Mouse (Mus musculus): ENCODE results near the gene Kcng4.

The Kcng4 gene

DNA sequence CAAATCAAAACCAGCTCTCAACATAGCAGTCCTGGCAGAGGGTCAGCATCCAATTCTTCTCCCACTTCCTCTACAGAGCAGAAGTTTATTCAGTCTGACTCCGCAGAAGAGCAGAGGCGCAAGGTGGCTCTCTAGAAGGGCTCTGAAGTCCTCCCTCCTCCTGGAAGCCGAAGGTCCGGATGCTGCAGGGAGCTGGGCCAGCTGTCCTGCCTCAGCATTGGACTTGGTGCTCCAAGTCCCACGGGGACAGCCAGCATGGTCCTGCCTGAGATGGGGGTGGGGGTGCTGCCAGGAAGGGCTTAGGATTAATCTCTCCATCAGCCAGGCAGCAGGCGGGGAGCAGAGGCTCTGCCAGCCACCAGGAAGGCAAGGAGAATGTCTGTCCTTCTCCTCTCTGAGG lies at the start of gene Kcng4:
TSS of gene Kcng4 (minus strand) at position 303 of the 400 bp plus-strand sequence.
- DNase-seq, result no peak

DNA sequence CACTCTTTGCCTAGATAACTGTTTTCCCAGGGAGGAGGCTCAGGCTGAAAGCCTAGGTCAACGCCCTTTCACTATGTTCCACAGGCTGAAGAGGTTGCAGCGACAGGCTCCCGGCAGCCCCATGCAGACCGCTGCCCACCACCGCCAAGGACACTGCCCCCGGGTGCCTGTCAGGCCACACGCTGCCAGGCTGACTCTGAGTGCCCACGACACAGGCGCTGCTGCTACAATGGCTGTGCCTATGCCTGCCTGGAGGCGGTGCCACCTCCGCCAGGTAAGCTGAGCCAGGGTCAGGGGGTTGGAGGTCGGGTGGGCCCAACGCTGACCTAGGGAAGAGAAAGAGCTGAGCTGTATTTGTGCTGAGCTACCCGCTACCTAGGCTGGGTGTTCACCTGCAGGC lies 43.7 kb upstream of the Kcng4 start:
- DNase-seq, result no peak

- peak; percentile 74 for DNase-seq
These were observed 42.8 kb upstream of the Kcng4 start for GRCm38 (mm10) chr8:119678138-119678843.

GRCm38 (mm10) chr8:119676389-119676788 lies 40.9 kb upstream of the Kcng4 start:
- peak; percentile 87 for DNase-seq

GRCm38 (mm10) chr8:119675457-119675856 lies 40.0 kb upstream of the Kcng4 start:
- DNase-seq, result no peak

DNA sequence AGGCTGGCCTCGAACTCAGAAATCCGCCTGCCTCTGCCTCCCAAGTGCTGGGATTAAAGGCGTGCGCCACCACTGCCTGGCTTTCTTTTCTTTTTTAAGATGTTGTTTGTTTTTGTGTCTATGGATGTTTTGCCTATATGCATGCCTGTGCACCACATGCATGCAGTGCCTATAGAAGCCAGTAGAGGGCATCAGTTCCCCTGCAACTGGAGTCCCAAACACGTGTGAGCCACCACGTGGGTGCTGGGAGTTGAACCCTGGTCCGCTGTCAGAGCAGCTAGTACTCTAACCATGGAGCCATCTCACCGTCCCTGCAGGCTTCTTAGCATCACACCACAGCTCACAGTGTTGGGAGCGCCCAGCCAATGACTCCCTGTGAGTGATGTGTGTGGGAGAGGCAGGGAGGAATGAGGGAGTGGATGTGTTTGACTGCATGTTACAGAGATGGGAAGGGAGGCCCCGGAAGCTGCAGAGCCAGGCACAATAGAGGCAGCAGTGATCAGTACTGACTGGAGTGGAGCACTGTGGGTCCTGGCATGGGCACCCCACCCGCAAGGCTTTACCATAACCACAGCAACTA lies 38.6 kb upstream of the Kcng4 start:
- no peak for DNase-seq

GRCm38 (mm10) chr8:119670419-119671091 lies 35.1 kb upstream of the Kcng4 start:
- DNase-seq, result no peak

GRCm38 (mm10) chr8:119669284-119669683 lies 33.8 kb upstream of the Kcng4 start:
- DNase-seq, result no peak

- DNase-seq, result no peak
These were observed 33.0 kb upstream of the Kcng4 start for GRCm38 (mm10) chr8:119668447-119668846.

DNA sequence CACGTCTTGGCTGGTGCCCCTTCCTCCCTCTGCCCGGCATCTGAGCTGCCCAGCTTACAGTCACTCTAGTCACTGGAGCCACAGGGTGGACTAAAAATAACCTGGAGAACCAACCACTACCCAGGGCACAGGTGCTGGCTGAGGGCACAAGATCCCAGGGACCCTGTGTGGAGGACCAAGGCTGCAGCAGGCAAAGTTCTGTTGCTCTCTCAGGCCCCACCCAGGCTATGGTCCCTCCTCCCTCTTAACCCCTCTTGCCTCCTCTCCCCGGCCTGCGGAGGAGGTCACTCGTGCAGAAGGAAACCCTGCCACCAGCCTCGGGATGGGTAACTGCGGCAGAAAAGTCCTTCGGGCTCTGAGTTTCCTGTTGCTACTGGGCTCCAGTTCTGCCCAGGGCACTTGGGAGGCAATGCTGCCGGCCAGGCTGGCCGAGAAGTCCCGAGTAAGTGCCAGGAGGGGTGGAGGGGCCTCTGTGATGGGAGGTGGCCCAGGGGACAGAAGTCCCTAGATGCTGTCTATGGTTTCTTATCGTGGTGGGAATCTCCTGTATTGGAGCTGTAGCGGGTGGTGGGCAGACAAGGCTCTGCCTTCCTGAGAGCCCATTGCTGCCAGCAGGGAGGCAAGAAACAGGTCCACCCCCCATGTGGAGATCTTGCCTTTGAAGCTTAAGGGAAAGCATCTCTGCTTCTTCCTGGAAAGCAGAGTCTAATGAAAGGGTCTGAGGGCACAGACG lies 30.9 kb upstream of the Kcng4 start, which contains the start of gene Wfdc1:
TSS of gene Wfdc1 (plus strand) at position 147 of the 733 bp plus-strand sequence.
- no peak for DNase-seq

GRCm38 (mm10) chr8:119665270-119665669 lies 29.8 kb upstream of the Kcng4 start:
- DNase-seq, result no peak

GRCm38 (mm10) chr8:119663440-119663839 lies 28.0 kb upstream of the Kcng4 start:
- no peak for DNase-seq

DNA sequence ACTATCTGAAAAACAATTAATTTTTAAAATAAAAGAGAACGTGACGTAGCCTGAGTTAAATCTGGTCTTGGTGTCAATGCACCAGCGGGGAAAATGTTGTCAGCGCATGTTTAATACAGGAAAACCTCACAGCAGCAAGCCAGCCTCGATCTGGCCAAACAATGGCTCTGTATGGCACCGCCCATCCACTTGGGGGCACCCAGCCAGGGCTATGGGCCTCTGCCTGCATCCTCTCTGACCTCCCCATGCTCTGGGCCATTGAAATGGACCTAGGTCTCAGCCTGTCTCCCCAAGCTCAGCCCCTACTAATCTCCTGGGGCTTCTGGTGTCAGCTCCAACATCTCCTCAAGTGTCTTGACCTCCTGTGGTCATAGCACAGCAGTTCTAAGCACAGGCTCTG lies 26.4 kb upstream of the Kcng4 start:
- DNase-seq, result no peak

DNA sequence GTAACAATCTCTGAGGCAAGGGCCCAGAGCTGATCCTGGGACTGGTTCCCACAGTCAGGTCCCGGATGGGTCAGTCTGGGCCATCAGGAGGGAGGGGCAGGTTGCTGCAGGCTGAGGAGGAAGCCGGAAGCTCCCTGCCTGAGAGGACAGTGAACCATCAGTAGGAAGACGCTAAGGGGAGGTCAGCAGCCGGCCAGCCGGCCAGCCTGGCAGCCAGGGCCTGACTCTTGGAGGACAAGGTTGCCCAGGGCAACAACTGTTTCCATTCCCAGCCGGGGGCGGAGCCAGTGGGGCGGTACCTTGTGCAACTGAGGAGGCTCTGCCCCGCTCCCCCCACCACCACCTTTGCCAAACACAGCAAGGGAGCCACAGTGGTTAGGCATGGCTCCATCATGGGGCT lies 25.6 kb upstream of the Kcng4 start:
- DNase-seq, result peak; percentile 86

DNA sequence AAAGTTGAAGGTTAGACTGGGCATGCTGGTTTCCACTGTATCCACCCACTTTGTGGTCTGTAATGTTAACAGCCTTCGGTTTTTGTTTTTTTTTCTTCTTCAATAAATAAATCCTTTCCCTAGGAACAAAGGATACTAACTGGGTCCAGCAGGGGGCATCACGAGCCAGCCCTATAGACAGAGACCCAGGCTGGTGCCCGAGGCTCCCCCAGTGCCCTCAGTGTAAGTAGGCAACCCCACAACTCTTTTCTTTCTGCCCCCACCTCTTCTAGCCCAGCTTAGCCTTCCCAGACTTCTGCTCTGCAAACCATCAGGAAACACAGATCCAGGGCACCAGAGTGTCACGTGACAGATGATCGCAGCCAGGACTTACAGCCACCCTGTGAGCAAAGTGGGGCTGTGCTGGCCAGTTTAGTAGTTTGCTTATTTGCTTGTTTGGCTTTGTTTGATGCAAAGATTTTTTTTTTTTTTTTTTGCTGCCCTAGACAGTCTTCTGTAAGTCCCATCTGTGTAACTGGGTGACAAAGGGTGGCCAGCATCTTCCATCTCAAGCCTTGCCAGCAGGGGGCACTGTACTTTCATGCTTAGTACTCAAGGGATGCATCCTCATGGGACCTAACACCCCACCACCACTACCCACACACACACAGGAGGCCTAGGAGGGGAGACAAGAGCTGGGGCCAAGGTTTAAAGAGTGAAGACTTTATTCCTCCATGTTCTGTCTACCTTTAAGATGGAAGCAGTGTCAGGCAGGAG lies 21.4 kb upstream of the Kcng4 start:
- DNase-seq, result no peak

DNA sequence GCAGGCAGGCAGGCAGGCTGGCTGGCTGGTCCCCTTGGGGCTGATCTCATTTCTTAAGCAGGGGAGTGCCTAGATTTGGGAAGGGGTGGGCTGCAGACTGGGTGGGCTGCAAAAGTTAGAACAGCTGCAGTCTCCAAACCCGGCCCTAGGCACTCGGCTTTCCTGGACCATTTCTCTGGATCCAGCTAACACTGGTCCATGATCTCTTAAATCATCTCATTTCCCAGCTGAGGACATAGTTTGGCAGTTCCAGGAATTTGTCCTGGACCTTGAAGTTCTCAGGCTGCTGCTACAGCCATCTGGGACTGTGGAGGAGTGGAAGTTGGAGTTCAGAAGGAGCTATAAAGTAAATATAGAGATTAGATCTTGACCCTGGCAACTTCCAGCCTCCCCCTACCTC lies 15.8 kb upstream of the Kcng4 start:
- no peak for DNase-seq

- DNase-seq, result no peak
These were observed 11.4 kb upstream of the Kcng4 start for GRCm38 (mm10) chr8:119646846-119647245.

- DNase-seq, result no peak
These were observed 10.7 kb upstream of the Kcng4 start for GRCm38 (mm10) chr8:119646197-119646596.

GRCm38 (mm10) chr8:119644981-119645597 lies 9.6 kb upstream of the Kcng4 start:
- no peak for DNase-seq

- DNase-seq, result no peak
These were observed 9.0 kb upstream of the Kcng4 start for GRCm38 (mm10) chr8:119644429-119644960.

DNA sequence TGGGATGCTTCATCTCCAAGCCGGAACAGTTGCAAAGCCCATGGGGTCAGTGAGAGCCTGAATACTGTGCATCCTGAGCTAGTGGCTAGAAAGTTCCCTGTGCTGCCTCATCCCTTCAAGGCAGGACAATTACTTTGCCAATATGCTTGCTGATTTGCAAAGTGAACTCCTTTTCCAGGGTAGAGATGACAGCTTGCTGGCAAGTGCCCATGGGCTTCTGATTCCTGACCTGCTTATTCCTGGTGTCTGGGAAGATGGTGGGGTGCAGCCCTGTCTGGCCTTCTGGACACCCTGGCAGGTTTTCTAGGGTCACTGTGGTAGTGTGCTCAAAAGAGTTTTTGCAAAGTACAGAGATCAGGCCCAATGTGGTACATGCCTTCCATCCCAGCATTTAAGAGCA lies 7.5 kb upstream of the Kcng4 start:
- no peak for DNase-seq

- no peak for DNase-seq
These were observed 5.6 kb upstream of the Kcng4 start for GRCm38 (mm10) chr8:119641058-119641457.

Data from embryo, embryonic 11 days (tissue).